Mouse (Mus musculus) CH12.LX (cell line): ENCODE data around the gene Fam168a. TPM values are rescaled to one million over a fixed set of nuclear protein-coding genes. Genes with fewer than 3 reads are reported as not detected.

Experiments
- DNase-seq: peaks from one replicate; pipeline ENCODE4 v3.0.0-alpha.2; 2013; ENCODE audit errors: extremely low read depth
- H3K27ac ChIP-seq: 2 replicates; pipeline ENCODE4 v1.5.1; 2012; ENCODE audit warnings: low read depth, mild to moderate bottlenecking, control low read depth, moderate library complexity; ENCODE audit not compliant: insufficient read depth
- H3K27me3 ChIP-seq: replicated peaks from 2 replicates; pipeline ENCODE3; 2012; ENCODE audit warnings: inconsistent platforms
- H3K36me3 ChIP-seq, 2 experiments: replicated peaks in 1 of 2; 2 replicates each; pipeline versions ENCODE3 to v1.6.1; 2012; ENCODE audit warnings: inconsistent platforms in 1 of 2, low read length in 1 of 2, mild to moderate bottlenecking in 1 of 2, mixed read lengths in 1 of 2, moderate library complexity in 1 of 2; ENCODE audit not compliant: control insufficient read depth in 1 of 2, insufficient read depth in 1 of 2
- H3K4me1 ChIP-seq, 2 experiments: 2 replicates each; pipeline ENCODE4 v1.6.1; 2012; ENCODE audit warnings: inconsistent platforms in 1 of 2, moderate library complexity in 1 of 2; ENCODE audit not compliant: insufficient read depth in 2 of 2, control insufficient read depth in 1 of 2
- H3K4me2 ChIP-seq: 2 replicates; pipeline ENCODE4 v1.6.1; 2012; ENCODE audit warnings: low read depth, mild to moderate bottlenecking, control low read depth; ENCODE audit not compliant: poor library complexity, insufficient read depth, severe bottlenecking
- H3K4me3 ChIP-seq, 3 experiments: fragments of 150-350 bp in 1 of 3; sonication (generic) in 1 of 3; replicated peaks in 1 of 3; 2 replicates each; pipeline versions ENCODE3 to v1.5.1; 2011 to 2012; ENCODE audit warnings: low read depth in 2 of 3, low read length in 2 of 3, mild to moderate bottlenecking in 2 of 3, moderate library complexity in 2 of 3, control low read depth in 1 of 3, improper control_type of control experiment in 1 of 3, inconsistent platforms in 1 of 3, mixed read lengths in 1 of 3; ENCODE audit not compliant: poor library complexity in 1 of 3
- H3K79me2 ChIP-seq: replicated peaks from 2 replicates; pipeline ENCODE4 v1.6.1; 2012; ENCODE audit warnings: mild to moderate bottlenecking, moderate library complexity; ENCODE audit not compliant: control insufficient read depth, poor library complexity, insufficient read depth, severe bottlenecking; ENCODE audit errors: extremely low read depth
- H3K9ac ChIP-seq: 2 replicates; pipeline ENCODE4 v1.6.1; 2012; ENCODE audit warnings: low read depth, mild to moderate bottlenecking, control low read depth, moderate library complexity; ENCODE audit not compliant: insufficient read depth
- H3K9me3 ChIP-seq: replicated peaks from 2 replicates; pipeline ENCODE3; 2012; ENCODE audit warnings: low read length, inconsistent platforms, mixed read lengths
- BHLHE40 ChIP-seq: IDR thresholded peaks from 2 replicates; pipeline ENCODE4 v1.6.1; 2011; ENCODE audit warnings: mild to moderate bottlenecking, low read depth, low read length, improper control_type of control experiment
- CHD1 ChIP-seq: IDR thresholded peaks from 2 replicates; pipeline ENCODE4 v1.6.1; 2012; ENCODE audit warnings: low read depth, low read length, improper control_type of control experiment, inconsistent platforms
- CTCF ChIP-seq, 2 experiments: IDR thresholded peaks in 1 of 2; conservative IDR thresholded peaks in 1 of 2; 2 replicates each; pipeline ENCODE4 v1.5.1; 2011 to 2012; ENCODE audit warnings: low read depth in 2 of 2, low read length in 2 of 2, improper control_type of control experiment in 1 of 2, inconsistent platforms in 1 of 2, mild to moderate bottlenecking in 1 of 2, moderate library complexity in 1 of 2
- E2F4 ChIP-seq: IDR thresholded peaks from 2 replicates; pipeline ENCODE4 v1.6.1; 2011; ENCODE audit warnings: low read depth, low read length, improper control_type of control experiment; ENCODE audit not compliant: insufficient replicate concordance
- ELF1 ChIP-seq: IDR thresholded peaks from 2 replicates; pipeline ENCODE4 v1.6.1; 2014; ENCODE audit warnings: low read depth, mild to moderate bottlenecking, inconsistent platforms, low read length, improper control_type of control experiment
- EP300 ChIP-seq: IDR thresholded peaks from 2 replicates; pipeline ENCODE4 v1.6.1; 2011; ENCODE audit warnings: low read length, improper control_type of control experiment
- ETS1 ChIP-seq: conservative IDR thresholded peaks from 2 replicates; pipeline ENCODE4 v1.6.1; 2012; ENCODE audit warnings: low read depth, mild to moderate bottlenecking, inconsistent platforms, low read length, improper control_type of control experiment, moderate library complexity
- GABPA ChIP-seq: IDR thresholded peaks from 2 replicates; pipeline ENCODE4 v1.6.1; 2012; ENCODE audit warnings: low read depth, low read length, improper control_type of control experiment, inconsistent platforms; ENCODE audit not compliant: insufficient replicate concordance
- HCFC1 ChIP-seq: IDR thresholded peaks from 2 replicates; pipeline ENCODE4 v1.6.1; 2012; ENCODE audit warnings: low read depth, mild to moderate bottlenecking, inconsistent platforms, low read length, improper control_type of control experiment
- IRF4 ChIP-seq: IDR thresholded peaks from 2 replicates; pipeline ENCODE4 v1.6.1; 2014; ENCODE audit warnings: low read depth, mild to moderate bottlenecking, inconsistent platforms, low read length, improper control_type of control experiment
- JUN ChIP-seq: IDR thresholded peaks from 2 replicates; pipeline ENCODE4 v1.6.1; 2011; ENCODE audit warnings: low read depth, mild to moderate bottlenecking, low read length, improper control_type of control experiment, moderate library complexity; ENCODE audit not compliant: insufficient read depth
- JUND ChIP-seq: conservative IDR thresholded peaks from 2 replicates; pipeline ENCODE4 v1.6.1; 2011; ENCODE audit warnings: low read depth, low read length, improper control_type of control experiment
- KAT2A ChIP-seq: IDR thresholded peaks from 2 replicates; pipeline ENCODE4 v1.6.1; 2012; ENCODE audit warnings: low read length, improper control_type of control experiment, inconsistent platforms; ENCODE audit not compliant: insufficient replicate concordance
- MAFK ChIP-seq: IDR thresholded peaks from 2 replicates; pipeline ENCODE4 v1.6.1; 2011; ENCODE audit warnings: low read length, improper control_type of control experiment; ENCODE audit not compliant: insufficient replicate concordance
- MAX ChIP-seq: IDR thresholded peaks from 2 replicates; pipeline ENCODE4 v1.6.1; 2011; ENCODE audit warnings: low read length, improper control_type of control experiment
- MAZ ChIP-seq: IDR thresholded peaks from 2 replicates; pipeline ENCODE4 v1.6.1; 2012; ENCODE audit warnings: low read depth, mild to moderate bottlenecking, inconsistent platforms, low read length, improper control_type of control experiment, moderate library complexity
- MEF2A ChIP-seq: IDR thresholded peaks from 2 replicates; pipeline ENCODE4 v1.6.1; 2014; ENCODE audit warnings: low read depth, mild to moderate bottlenecking, inconsistent platforms, low read length, improper control_type of control experiment, borderline replicate concordance
- MXI1 ChIP-seq: IDR thresholded peaks from 2 replicates; pipeline ENCODE4 v1.6.1; 2011; ENCODE audit warnings: mild to moderate bottlenecking, low read depth, low read length, improper control_type of control experiment
- MYC ChIP-seq: IDR thresholded peaks from 2 replicates; pipeline ENCODE4 v1.6.1; 2011; ENCODE audit warnings: low read depth, mild to moderate bottlenecking, improper control_type of control experiment, low read length
- NELFE ChIP-seq: IDR thresholded peaks from 2 replicates; pipeline ENCODE4 v1.6.1; 2011; ENCODE audit warnings: low read depth, low read length, improper control_type of control experiment
- NRF1 ChIP-seq: IDR thresholded peaks from 2 replicates; pipeline ENCODE4 v1.6.1; 2014; ENCODE audit warnings: low read depth, mild to moderate bottlenecking, inconsistent platforms, low read length, improper control_type of control experiment, moderate library complexity
- PAX5 ChIP-seq: IDR thresholded peaks from 2 replicates; pipeline ENCODE4 v1.6.1; 2012; ENCODE audit warnings: low read length, inconsistent platforms, mixed read lengths
- POLR2AphosphoS2 ChIP-seq: IDR thresholded peaks from 2 replicates; pipeline ENCODE4 v1.6.1; 2011; ENCODE audit warnings: low read depth, low read length, improper control_type of control experiment
- RAD21 ChIP-seq: IDR thresholded peaks from 2 replicates; pipeline ENCODE4 v1.6.1; 2011; ENCODE audit warnings: low read depth, mild to moderate bottlenecking, low read length, improper control_type of control experiment, moderate library complexity
- RCOR1 ChIP-seq: conservative IDR thresholded peaks from 2 replicates; pipeline ENCODE4 v1.6.1; 2012; ENCODE audit warnings: low read depth, mild to moderate bottlenecking, inconsistent platforms, low read length, improper control_type of control experiment
- SIN3A ChIP-seq: IDR thresholded peaks from 2 replicates; pipeline ENCODE4 v1.6.1; 2012; ENCODE audit warnings: low read length, improper control_type of control experiment, inconsistent platforms
- SMC3 ChIP-seq: IDR thresholded peaks from 2 replicates; pipeline ENCODE4 v1.6.1; 2011; ENCODE audit warnings: low read depth, low read length, improper control_type of control experiment
- TBP ChIP-seq: conservative IDR thresholded peaks from 2 replicates; pipeline ENCODE4 v1.6.1; 2011; ENCODE audit warnings: low read depth, low read length, improper control_type of control experiment
- TCF12 ChIP-seq: IDR thresholded peaks from 2 replicates; pipeline ENCODE4 v1.6.1; 2014; ENCODE audit warnings: low read depth, mild to moderate bottlenecking, inconsistent platforms, low read length, improper control_type of control experiment
- UBTF ChIP-seq: IDR thresholded peaks from 2 replicates; pipeline ENCODE4 v1.6.1; 2012; ENCODE audit warnings: low read depth, mild to moderate bottlenecking, inconsistent platforms, low read length, improper control_type of control experiment, moderate library complexity
- USF1 ChIP-seq: IDR thresholded peaks from 2 replicates; pipeline ENCODE4 v1.6.1; 2014; ENCODE audit warnings: low read depth, mild to moderate bottlenecking, inconsistent platforms, low read length, improper control_type of control experiment
- ZC3H11A ChIP-seq: IDR thresholded peaks from 2 replicates; pipeline ENCODE4 v1.6.1; 2012; ENCODE audit warnings: low read depth, mild to moderate bottlenecking, inconsistent platforms, low read length, improper control_type of control experiment
- ZMIZ1 ChIP-seq: IDR thresholded peaks from 2 replicates; pipeline ENCODE4 v1.6.1; 2012; ENCODE audit warnings: low read depth, mild to moderate bottlenecking, inconsistent platforms, low read length, improper control_type of control experiment
- ZNF384 ChIP-seq: IDR thresholded peaks from 2 replicates; pipeline ENCODE4 v1.6.1; 2012; ENCODE audit warnings: low read depth, low read length, improper control_type of control experiment, inconsistent platforms
- dilution Hi-C: fragments of 300-500 bp; cut with MboI; formaldehyde crosslinking; loops from 2 replicates; pipeline ENCODE4 v1.14.3; 2020; ENCODE audit warnings: low sequenced_read_pairs; ENCODE audit not compliant: extremely low pct_unique_long_range_greater_than_20kb, extremely low pct_ligation_motif_present
- in situ Hi-C: fragments of 300-500 bp; cut with MboI; formaldehyde crosslinking; loops from 3 replicates; pipeline ENCODE4 v1.14.3; 2019; ENCODE audit warnings: low sequenced_read_pairs, low pct_ligation_motif_present, low pct_unique_long_range_greater_than_20kb, mixed read lengths
- polyA plus RNA-seq: library from polyadenylated mRNA; unstranded; fragments of >175 nt; gene quantifications from 2 replicates; pipeline ENCODE4 v1.2.1, GENCODE M21; 2012; ENCODE audit warnings: low read depth; ENCODE audit not compliant: insufficient read length
- total RNA-seq, 2 experiments: library from RNA; depleted of rRNA; stranded (reverse); fragments of 300-350 nt in 1 of 2; fragments of >200 nt in 1 of 2; gene quantifications; 2 replicates each; pipeline ENCODE4 v1.2.3; 2012 to 2014

Gene Fam168a
- total and polyA plus RNA-seq, 3 experiments = 4.0 to 15.0 (median 4.9) TPM

- TF ChIP-seq HCFC1 = no peak
- TF ChIP-seq USF1 = no peak
- TF ChIP-seq POLR2AphosphoS2 = no peak
- no peak for TF ChIP-seq GABPA
- no peak for TF ChIP-seq ZMIZ1
- no peak for TF ChIP-seq RCOR1
- TF ChIP-seq CHD1 = no peak
- TF ChIP-seq RAD21 = peak; percentile 86
- no peak for TF ChIP-seq MAX
Observed at GRCm38 (mm10) chr7:100684538-100684937, 21.9 kb upstream of the Fam168a start (continued).

- Histone ChIP-seq H3K27me3 (no peaks in the 10 kb centered on the region), H3K4me1 (no peaks in the 10 kb centered on the region; a peak in 1 of 4 replicates), H3K4me3 (no peak overlapping the region), H3K79me2 (no peaks in the 10 kb centered on the region), H3K4me2 (no peak overlapping the region), H3K9ac (no peak overlapping the region), H3K27ac (no peak overlapping the region), H3K36me3 (no peaks in the 10 kb centered on the region), H3K9me3 (no peaks in the 10 kb centered on the region)
- in situ Hi-C loops (loop anchor here (5.0 to 10.0 kb wide), 2 partner anchors 89 to 202 kb away; no protein-coding TSS in a partner anchor), dilution Hi-C loops (no loop called here)
- DNase-seq = peak; percentile 79
- TF ChIP-seq ETS1 (no peak), TBP (no peak), IRF4 (0 out of 2 replicates have a peak, but pooled peaks have one; percentile 10), TCF12 (no peak), MYC (no peak), EP300 (no peak), MAX (no peak), ZMIZ1 (no peak), CTCF (conservative IDR thresholded peaks at IDR 0.05 in 1 of 2, IDR thresholded peaks at IDR 0.05 in 1 of 2; ENCODE audit: low read depth in 2 of 2, low read length in 2 of 2) (peak; percentile 56 to 94), MEF2A (no peak), MAFK (no peak), USF1 (no peak), PAX5 (no peak), SMC3 (peak; percentile 96), HCFC1 (no peak), GABPA (no peak), NELFE (no peak; the same call in 1 of the 2 replicates), MAZ (no peak), MXI1 (no peak), E2F4 (no peak), RCOR1 (no peak), NRF1 (no peak), ZC3H11A (peak; percentile 69), KAT2A (no peak), UBTF (no peak), JUND (no peak), ELF1 (no peak), BHLHE40 (no peak), ZNF384 (no peak), JUN (no peak), SIN3A (no peak), RAD21 (peak; percentile 88)
Observed at GRCm38 (mm10) chr7:100685061-100686030, 21.1 kb upstream of the Fam168a start.
